Mouse (Mus musculus) forebrain, embryonic 12.5 days (tissue): ENCODE data around the gene Pip5k1c. TPM values are rescaled to one million over a fixed set of nuclear protein-coding genes. Genes with fewer than 3 reads are reported as not detected.

Source experiments
- microRNA-seq: library from miRNA; unstranded; fragments of <30 nt; microRNA quantifications from one replicate; pipeline ENCODE4, GENCODE M21; 2017
- polyA plus RNA-seq: library from polyadenylated mRNA; unstranded; fragments of >200 nt; fragmentation: Nextera tagmentation; extraction: Ambion mirVana; gene quantifications from 2 replicates; pipeline ENCODE4 v1.2.1, GENCODE M21; 2016

Pip5k1c gene
- polyA plus RNA-seq, 1 experiment from 2014 or later = 84.1 TPM

Small RNA genes within 50 kb of the gene (microRNA-seq; reads per million reads assigned to microRNA genes)
- gene Mir3057 = 16.0 reads per million, percentile 31 among the genes with 10 or more reads in this experiment

Other genes starting within 250 kb of the Pip5k1c start
- gene Sgta, start 232.8 kb upstream of the Pip5k1c start, polyA plus RNA-seq = 262 and 280 TPM in 2 replicates
- 65.0 and 69.2 TPM in 2 replicates for gene Thop1, start 222.9 kb upstream of the Pip5k1c start, polyA plus RNA-seq
- gene Creb3l3, start 194.1 kb upstream of the Pip5k1c start, polyA plus RNA-seq = 0.46 and 0.69 TPM in 2 replicates
- gene Map2k2, start 187.0 kb upstream of the Pip5k1c start, polyA plus RNA-seq = 208 and 210 TPM in 2 replicates
- 12.4 and 13.5 TPM in 2 replicates for gene Zbtb7a, start 157.7 kb upstream of the Pip5k1c start, polyA plus RNA-seq
- 51.6 and 52.9 TPM in 2 replicates for gene Pias4, start 125.0 kb upstream of the Pip5k1c start, polyA plus RNA-seq
- 518 and 540 TPM in 2 replicates for gene Eef2, start 116.3 kb upstream of the Pip5k1c start, polyA plus RNA-seq
- gene Dapk3, start 110.0 kb upstream of the Pip5k1c start, polyA plus RNA-seq = 62.8 and 67.4 TPM in 2 replicates
- not detected in 2 replicates for gene 4930442H23Rik, start 109.1 kb upstream of the Pip5k1c start, polyA plus RNA-seq
- gene Nmrk2, start 90.9 kb upstream of the Pip5k1c start, polyA plus RNA-seq = not detected in 2 replicates
- gene Atcay, start 62.1 kb upstream of the Pip5k1c start, polyA plus RNA-seq = 31.8 and 33.9 TPM in 2 replicates
- gene Zfr2, start 59.8 kb upstream of the Pip5k1c start, polyA plus RNA-seq = 9.0 and 10.0 TPM in 2 replicates
- gene Matk, start 40.0 kb upstream of the Pip5k1c start, polyA plus RNA-seq = 4.1 and 5.7 TPM in 2 replicates
- gene Mrpl54, start 26.0 kb upstream of the Pip5k1c start, polyA plus RNA-seq = 136 and 138 TPM in 2 replicates
- 31.1 and 33.3 TPM in 2 replicates for gene Apba3, start 26.0 kb upstream of the Pip5k1c start, polyA plus RNA-seq
- gene Tjp3, start 1.4 kb upstream of the Pip5k1c start, polyA plus RNA-seq = 9.7 and 11.4 TPM in 2 replicates
- 60.8 and 61.8 TPM in 2 replicates for gene Cactin, start 28.1 kb downstream of the Pip5k1c start, polyA plus RNA-seq
- 2.1 and 2.9 TPM in 2 replicates for gene Tbxa2r, start 35.8 kb downstream of the Pip5k1c start, polyA plus RNA-seq
- gene Gipc3, start 50.3 kb downstream of the Pip5k1c start, polyA plus RNA-seq = 0.08 TPM in 1 of 2 replicates, not detected in the other
- 92.6 and 97.1 TPM in 2 replicates for gene Hmg20b, start 57.5 kb downstream of the Pip5k1c start, polyA plus RNA-seq
- gene Mfsd12, start 64.5 kb downstream of the Pip5k1c start, polyA plus RNA-seq = 8.2 and 8.4 TPM in 2 replicates
- gene 4930404N11Rik, start 72.9 kb downstream of the Pip5k1c start, polyA plus RNA-seq = 0.36 and 1.2 TPM in 2 replicates
- 145 and 148 TPM in 2 replicates for gene Fzr1, start 85.6 kb downstream of the Pip5k1c start, polyA plus RNA-seq
- 68.1 and 68.5 TPM in 2 replicates for gene Dohh, start 91.5 kb downstream of the Pip5k1c start, polyA plus RNA-seq
- 4.2 and 4.6 TPM in 2 replicates for gene Gm48551, start 91.5 kb downstream of the Pip5k1c start, polyA plus RNA-seq
- 1.4 and 2.1 TPM in 2 replicates for gene Gm48552, start 96.0 kb downstream of the Pip5k1c start, polyA plus RNA-seq
- gene Smim24, start 100.1 kb downstream of the Pip5k1c start, polyA plus RNA-seq = 1.8 and 2.6 TPM in 2 replicates
- 15.3 and 16.3 TPM in 2 replicates for gene Nfic, start 162.7 kb downstream of the Pip5k1c start, polyA plus RNA-seq
- 37.1 and 42.4 TPM in 2 replicates for gene Celf5, start 189.7 kb downstream of the Pip5k1c start, polyA plus RNA-seq
- gene Ncln, start 203.4 kb downstream of the Pip5k1c start, polyA plus RNA-seq = 65.8 and 66.6 TPM in 2 replicates
- 0.21 and 0.49 TPM in 2 replicates for gene S1pr4, start 207.2 kb downstream of the Pip5k1c start, polyA plus RNA-seq
- gene Gna15, start 231.3 kb downstream of the Pip5k1c start, polyA plus RNA-seq = 0.49 and 0.92 TPM in 2 replicates